Mouse (Mus musculus): ENCODE data around the gene U90926. TPM values are rescaled to one million over a fixed set of nuclear protein-coding genes. Genes with fewer than 3 reads are reported as not detected.

U90926 gene
- not detected for polyA plus RNA-seq (2017; shearing (Covaris generic))

DNA sequence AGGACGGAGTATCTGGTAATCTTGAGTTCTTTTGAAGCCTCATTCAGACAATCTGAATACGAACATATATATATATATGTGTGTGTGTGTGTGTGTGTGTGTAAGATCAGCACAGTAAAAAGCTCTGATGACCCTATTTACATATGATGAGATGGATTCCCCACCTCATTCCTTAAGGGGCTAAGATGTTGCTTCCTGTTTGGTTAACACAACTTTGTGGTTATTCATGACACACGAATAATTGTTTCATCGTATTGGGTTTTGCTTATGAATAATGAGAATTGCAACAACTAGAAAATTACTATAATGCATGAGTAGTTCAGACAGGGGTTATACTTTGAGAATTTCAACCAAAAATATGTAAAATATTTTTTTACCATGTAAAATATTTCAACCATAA lies at the start of gene U90926:
U90926 (minus strand) TSS at position 101 of the 400 bp plus-strand sequence.

DNA sequence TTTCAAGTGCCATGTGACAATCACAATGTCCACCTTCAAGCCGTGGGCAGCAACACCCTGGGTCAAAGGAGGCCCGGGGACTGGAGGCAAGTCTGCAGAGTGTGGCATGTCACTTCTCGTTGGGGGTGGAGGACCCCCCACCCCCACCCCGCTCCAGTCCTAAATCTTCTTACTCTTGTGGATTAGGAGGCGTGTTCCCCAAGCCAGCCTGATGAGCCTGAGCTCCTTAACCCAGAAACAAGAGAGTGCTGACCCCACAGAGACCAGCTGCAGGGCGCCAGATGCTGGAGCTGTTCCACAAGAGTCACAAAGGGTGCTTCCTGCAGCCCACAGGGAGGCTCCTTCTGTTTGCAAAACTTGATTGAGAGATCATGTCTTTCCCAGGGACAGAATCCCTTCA lies 41.0 kb upstream of the U90926 start, which contains the start of gene Ppef2:
Ppef2 (minus strand) TSS at position 61 of the 400 bp plus-strand sequence.

Other genes starting within 250 kb of the U90926 start
- gene Odaph, start 227.9 kb downstream of the U90926 start, polyA plus RNA-seq (2017; shearing (Covaris generic)): not detected
- gene Cdkl2, start 171.5 kb downstream of the U90926 start, polyA plus RNA-seq (2017; shearing (Covaris generic)): 4.0 TPM
- gene G3bp2, start 131.7 kb downstream of the U90926 start, polyA plus RNA-seq (2017; shearing (Covaris generic)): 205 TPM
- 57.0 TPM for gene Uso1, start 77.5 kb downstream of the U90926 start, polyA plus RNA-seq (2017; shearing (Covaris generic))
- gene Ppef2, start 40.9 kb upstream of the U90926 start, polyA plus RNA-seq (2017; shearing (Covaris generic)): 0.50 TPM
- gene Naaa, start 62.8 kb upstream of the U90926 start, polyA plus RNA-seq (2017; shearing (Covaris generic)): 12.7 TPM
- 48.7 TPM for gene Sdad1, start 95.1 kb upstream of the U90926 start, polyA plus RNA-seq (2017; shearing (Covaris generic))
- gene Cxcl9, start 112.7 kb upstream of the U90926 start, polyA plus RNA-seq (2017; shearing (Covaris generic)): 0.16 TPM
- gene Art3, start 116.4 kb upstream of the U90926 start, polyA plus RNA-seq (2017; shearing (Covaris generic)): 8.9 TPM
- gene Cxcl10, start 133.5 kb upstream of the U90926 start, polyA plus RNA-seq (2017; shearing (Covaris generic)): 29.7 TPM
- gene Nup54, start 219.8 kb upstream of the U90926 start, polyA plus RNA-seq (2017; shearing (Covaris generic)): 40.7 TPM

All from activated CD4-positive, CD25-positive, alpha-beta regulatory T cell, adult 9 weeks (primary cell).